Mouse (Mus musculus) bone marrow macrophage, adult 2 months (primary cell): ENCODE data around the gene Apobec4.

Experiments
- CTCF ChIP-seq: IDR thresholded peaks from 2 replicates; pipeline ENCODE4 v1.5.1; 2012; ENCODE audit warnings: low read depth, mild to moderate bottlenecking, low read length, moderate library complexity
- POLR2A ChIP-seq: IDR thresholded peaks from 2 replicates; pipeline ENCODE4 v1.6.1; 2012; ENCODE audit warnings: mild to moderate bottlenecking, low read depth, low read length, borderline replicate concordance

- no peak; the same call in 1 of the 2 replicates for TF ChIP-seq POLR2A
- TF ChIP-seq CTCF: no peak
Observed at GRCm38 (mm10) chr1:152796683-152797263, 46.4 kb downstream of the Apobec4 start.
